Mouse (Mus musculus): ENCODE measurements around the gene Shc4. TPM values are rescaled to one million over a fixed set of nuclear protein-coding genes. Genes with fewer than 3 reads are reported as not detected.
A peak's percentile ranks its signal among the peaks of the same experiment; 100 is the strongest.

The Shc4 gene
- total and polyA plus RNA-seq, 3 experiments = 0.21 to 1.1 (median 0.37) TPM

DNA sequence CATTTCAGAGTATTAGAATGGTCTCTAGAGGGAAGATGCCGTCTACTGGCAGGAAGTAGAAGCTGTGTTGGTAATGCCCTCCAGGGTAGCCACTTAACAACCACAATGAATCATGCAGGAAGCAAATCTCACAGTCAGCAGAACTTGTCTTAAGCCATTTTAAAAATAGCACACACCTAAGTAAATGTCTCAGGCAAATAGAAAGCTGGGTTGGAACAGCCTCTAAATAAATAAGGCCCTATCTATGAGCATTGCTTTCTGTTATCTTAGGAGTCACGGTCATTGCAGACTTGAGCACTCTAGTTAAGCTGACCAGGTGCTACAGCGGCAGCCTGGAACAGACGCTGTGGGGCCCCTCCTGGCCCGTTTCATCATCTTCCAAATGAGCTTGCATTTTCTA, 56.8 kb downstream of the Shc4 start (continued):
- TF ChIP-seq JUN (IDR thresholded peaks at IDR 0.05; ENCODE audit: insufficient read depth, low read depth, low read length) (peak; percentile 9; the same call in 1 of the 2 replicates), CTCF (conservative IDR thresholded peaks at IDR 0.05 in 1 of 2, IDR thresholded peaks at IDR 0.05 in 1 of 2; ENCODE audit: low read depth in 2 of 2, low read length in 2 of 2) (peak in 1 of 2 experiments; percentile 50; a peak in 2 of 4 replicates), ETS1 (conservative IDR thresholded peaks at IDR 0.05; ENCODE audit: low read depth, low read length) (peak; percentile 66)

DNA sequence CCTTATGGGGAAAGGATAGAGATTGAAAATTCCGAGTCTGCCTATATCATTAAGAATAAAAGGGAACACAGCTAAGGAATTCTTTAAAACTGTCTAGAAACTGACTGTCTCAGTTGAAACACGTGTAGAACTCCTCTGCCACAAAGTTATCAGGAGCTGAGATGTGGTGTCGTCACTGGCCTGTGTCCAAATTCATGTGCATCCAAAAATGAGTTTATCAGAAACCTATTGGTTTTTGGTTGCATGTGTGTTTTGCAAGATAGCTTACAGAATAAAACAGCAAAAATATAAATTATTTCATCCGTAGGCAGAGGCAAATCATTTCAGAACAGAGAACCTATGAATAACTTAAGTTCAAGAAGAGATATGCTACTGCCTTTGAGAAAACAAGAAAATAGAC, 57.3 kb downstream of the Shc4 start:
- dilution Hi-C loops (cut with MboI; ENCODE audit: extremely low pct_ligation_motif_present, extremely low pct_unique_long_range_greater_than_20kb, low sequenced_read_pairs) = no loop called here

DNA sequence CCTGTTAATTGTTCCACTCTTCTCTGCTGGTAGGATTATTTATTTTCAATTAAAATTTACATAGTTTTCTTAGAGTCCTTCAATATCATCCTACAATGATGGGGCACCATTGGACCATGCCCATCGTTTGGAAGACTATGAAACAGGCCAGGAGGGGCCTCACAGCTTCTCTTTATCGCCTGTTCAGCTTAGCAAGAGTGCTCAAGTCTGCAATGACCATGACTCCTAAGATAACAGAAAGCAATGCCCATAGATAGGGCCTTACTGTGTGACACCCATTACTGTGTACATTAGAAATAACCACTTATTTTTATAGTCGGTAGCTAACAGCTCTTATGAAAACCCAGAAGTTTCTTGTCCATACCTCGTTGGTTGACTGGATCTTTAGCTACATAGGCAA, 58.0 kb downstream of the Shc4 start:
- TF ChIP-seq MAX (IDR thresholded peaks at IDR 0.05; ENCODE audit: low read length) (no peak), JUND (conservative IDR thresholded peaks at IDR 0.05; ENCODE audit: low read depth, low read length) (no peak), NRF1 (IDR thresholded peaks at IDR 0.05; ENCODE audit: low read depth, low read length) (no peak), PAX5 (IDR thresholded peaks at IDR 0.05; ENCODE audit: low read length) (no peak), MAFK (IDR thresholded peaks at IDR 0.05; ENCODE audit: insufficient replicate concordance, low read length) (no peak), ZC3H11A (IDR thresholded peaks at IDR 0.05; ENCODE audit: low read depth, low read length) (no peak), POLR2A (IDR thresholded peaks at IDR 0.05; ENCODE audit: low read depth, low read length) (no peak), GABPA (IDR thresholded peaks at IDR 0.05; ENCODE audit: insufficient replicate concordance, low read depth, low read length) (no peak), ZNF384 (IDR thresholded peaks at IDR 0.05; ENCODE audit: low read depth, low read length) (no peak), IRF4 (IDR thresholded peaks at IDR 0.05; ENCODE audit: low read depth, low read length) (no peak), MYC (IDR thresholded peaks at IDR 0.05; ENCODE audit: low read depth, low read length) (no peak), ZKSCAN1 (IDR thresholded peaks at IDR 0.05; ENCODE audit: borderline replicate concordance, low read depth, low read length) (no peak), SIN3A (IDR thresholded peaks at IDR 0.05; ENCODE audit: low read length) (no peak), ETS1 (conservative IDR thresholded peaks at IDR 0.05; ENCODE audit: low read depth, low read length) (no peak)
- Histone ChIP-seq H3K36me3 (replicated peaks in 1 of 2; ENCODE audit: control insufficient read depth in 1 of 2, insufficient read depth in 1 of 2, low read length in 1 of 2) (no peaks in the 10 kb centered on the region), H3K27ac (ENCODE audit: insufficient read depth, low read depth) (no peak overlapping the region)

More for the DNA sequence above, 57.3 kb downstream of the Shc4 start:
- no peak for DNase-seq (ENCODE audit: extremely low read depth)
- no peak overlapping the region for H3K27ac ChIP-seq (ENCODE audit: insufficient read depth, low read depth)
- in situ Hi-C loops (cut with MboI; ENCODE audit: low pct_ligation_motif_present, low pct_unique_long_range_greater_than_20kb, low sequenced_read_pairs) = loop anchor here (25.0 kb wide), 1 partner anchor 371 kb away; the partner anchor contains the start of gene Fgf7
- H3K27me3 ChIP-seq (replicated peaks) = no peaks in the 10 kb centered on the region
- H3K4me2 ChIP-seq (ENCODE audit: insufficient read depth, low read depth, poor library complexity, severe bottlenecking) = no peak overlapping the region
- H3K79me2 ChIP-seq (replicated peaks; ENCODE audit: control insufficient read depth, extremely low read depth, insufficient read depth, poor library complexity, severe bottlenecking) = no peaks in the 10 kb centered on the region; the same call in 1 of the 2 replicates
- peaks cover 2% of the 10 kb centered on the region for H3K9me3 ChIP-seq (replicated peaks; ENCODE audit: low read length)
- H3K36me3 ChIP-seq (replicated peaks in 1 of 2; ENCODE audit: control insufficient read depth in 1 of 2, insufficient read depth in 1 of 2, low read length in 1 of 2) = no peaks in the 10 kb centered on the region
- no peak overlapping the region for H3K9ac ChIP-seq (ENCODE audit: insufficient read depth, low read depth)
- no peak overlapping the region for H3K4me3 ChIP-seq (replicated peaks in 1 of 3; ENCODE audit: low read depth in 2 of 3, low read length in 2 of 3, poor library complexity in 1 of 3)
- TF ChIP-seq RCOR1 (conservative IDR thresholded peaks at IDR 0.05; ENCODE audit: low read depth, low read length) = 0 out of 2 replicates have a peak, but pooled peaks have one; percentile 14
- 0 out of 2 replicates have a peak, but pooled peaks have one; percentile 10 for TF ChIP-seq JUND (conservative IDR thresholded peaks at IDR 0.05; ENCODE audit: low read depth, low read length)
- TF ChIP-seq SIN3A (IDR thresholded peaks at IDR 0.05; ENCODE audit: low read length) = 0 out of 2 replicates have a peak, but pooled peaks have one; percentile 22
- no peak for TF ChIP-seq ZMIZ1 (IDR thresholded peaks at IDR 0.05; ENCODE audit: low read depth, low read length)
- peaks cover 11 to 35% of the 10 kb centered on the region in 2 experiments; a peak in 3 of 4 replicates for H3K4me1 ChIP-seq (ENCODE audit: control insufficient read depth in 1 of 2, insufficient read depth in 2 of 2)

More for the DNA sequence above, 58.0 kb downstream of the Shc4 start:
- dilution Hi-C loops (cut with MboI; ENCODE audit: extremely low pct_ligation_motif_present, extremely low pct_unique_long_range_greater_than_20kb, low sequenced_read_pairs) (no loop called here), in situ Hi-C loops (cut with MboI; ENCODE audit: low pct_ligation_motif_present, low pct_unique_long_range_greater_than_20kb, low sequenced_read_pairs) (loop anchor here (25.0 kb wide), 1 partner anchor 371 kb away; the partner anchor contains the start of gene Fgf7)
- Histone ChIP-seq H3K4me3 (replicated peaks in 1 of 3; ENCODE audit: low read depth in 2 of 3, low read length in 2 of 3, poor library complexity in 1 of 3) (no peak overlapping the region), H3K79me2 (replicated peaks; ENCODE audit: control insufficient read depth, extremely low read depth, insufficient read depth, poor library complexity, severe bottlenecking) (no peaks in the 10 kb centered on the region; the same call in 1 of the 2 replicates), H3K9me3 (replicated peaks; ENCODE audit: low read length) (peaks cover 2% of the 10 kb centered on the region), H3K4me2 (ENCODE audit: insufficient read depth, low read depth, poor library complexity, severe bottlenecking) (no peak overlapping the region), H3K4me1 (ENCODE audit: control insufficient read depth in 1 of 2, insufficient read depth in 2 of 2) (peaks cover 11 to 35% of the 10 kb centered on the region in 2 experiments; a peak in 3 of 4 replicates), H3K9ac (ENCODE audit: insufficient read depth, low read depth) (no peak overlapping the region), H3K27me3 (replicated peaks) (no peaks in the 10 kb centered on the region)
- DNase-seq (ENCODE audit: extremely low read depth) = no peak

Data from CH12.LX (cell line).